Mouse (Mus musculus): Measurements from ENCODE around the gene Rpp25. TPM values are rescaled to one million over a fixed set of nuclear protein-coding genes. Genes with fewer than 3 reads are reported as not detected.
A peak's percentile ranks its signal among the peaks of the same experiment; 100 is the strongest.

Rpp25 gene
- polyA plus RNA-seq (2015; fragmentation: Nextera tagmentation; extraction: Ambion mirVana): 0.48 and 0.67 TPM in 2 replicates

DNA sequence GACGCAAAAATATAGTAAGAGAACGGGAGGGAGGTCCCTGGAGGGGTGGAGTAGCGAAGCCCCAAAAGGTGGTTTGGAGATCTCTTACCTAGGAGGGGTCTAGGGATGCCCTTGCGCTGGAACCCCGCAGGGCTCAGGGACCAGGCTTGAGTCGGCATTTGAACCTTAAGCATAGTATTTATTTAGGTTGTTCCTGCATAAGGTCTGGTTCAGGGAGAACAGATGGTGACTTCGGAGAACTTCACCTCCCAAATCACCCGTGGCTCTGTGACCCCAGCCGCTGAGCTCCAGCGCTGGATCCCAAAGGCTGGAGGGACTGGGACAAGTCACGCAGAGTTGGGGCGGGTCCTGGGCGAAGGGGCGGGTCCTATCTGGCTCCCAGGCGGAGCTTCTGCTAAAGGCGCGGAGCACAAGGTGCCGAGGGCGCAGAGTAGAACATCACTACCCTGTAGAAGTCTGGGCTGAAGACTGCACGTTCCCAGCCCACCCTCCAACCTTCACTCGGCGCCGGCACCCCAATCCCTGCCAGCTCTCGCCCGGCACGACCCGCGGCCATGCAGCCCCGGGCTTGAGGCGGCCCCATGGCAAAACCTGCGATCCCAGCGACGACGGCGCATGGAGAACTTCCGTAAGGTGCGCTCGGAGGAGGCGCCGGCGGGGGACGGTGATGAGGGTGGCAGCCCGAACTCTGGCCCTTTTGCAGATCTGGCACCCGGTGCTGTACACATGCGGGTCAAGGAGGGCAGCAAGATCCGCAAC, at the start of gene Rpp25:
Gene Rpp25, plus strand, starts transcription at position 405 of the 759 bp plus-strand sequence.
- Histone ChIP-seq H3K27ac (ENCODE audit: low read depth) (no peak within 1 kb of the TSS), H3K9me3 (ENCODE audit: low read length) (no peaks in the 10 kb centered on the region), H3K4me3 (ENCODE audit: low read depth, low read length) (peak within 1 kb of the TSS; percentile 46), H3K4me1 (ENCODE audit: insufficient read depth) (peaks cover 29% of the 10 kb centered on the region), H3K4me2 (ENCODE audit: low read depth, low read length) (peak within 1 kb of the TSS; percentile 76), H3K36me3 (replicated peaks; ENCODE audit: insufficient read depth, low read length) (no peaks in the 10 kb centered on the region), H3K27me3 (ENCODE audit: insufficient read depth, low read length) (peaks cover 60% of the 10 kb centered on the region), H3K9ac (replicated peaks) (no peak within 1 kb of the TSS)
- TF ChIP-seq EP300 (IDR thresholded peaks at IDR 0.05; ENCODE audit: low read depth): no peak
- TF ChIP-seq CTCF (IDR thresholded peaks at IDR 0.05; ENCODE audit: low read depth): no peak
- DNase-seq (peak; percentile 56), ATAC-seq (peak; percentile 28; the same call in 1 of the 2 replicates)
- WGBS (ENCODE audit: insufficient replicate concordance): 2% methylated on average over 46 of the region's 46 CpGs

DNA sequence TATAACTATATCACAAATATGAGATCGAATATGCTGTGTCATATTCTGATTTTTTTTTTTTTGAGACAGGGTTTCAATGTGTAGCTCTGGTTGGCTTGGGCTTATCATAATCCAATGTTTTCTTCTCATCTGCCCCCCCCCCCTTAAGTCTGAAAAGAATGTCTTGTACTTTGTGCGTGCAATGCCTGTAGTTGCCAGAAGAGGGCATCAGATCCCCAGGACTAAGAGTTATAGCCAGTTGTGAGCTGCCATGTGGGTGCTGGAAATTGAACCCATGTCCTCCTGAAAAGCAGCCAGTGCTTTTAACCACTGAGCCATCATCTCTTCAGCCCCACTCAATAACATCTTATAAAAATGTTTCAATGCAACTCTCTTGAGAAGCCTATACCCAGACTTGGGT, 44.1 kb upstream of the Rpp25 start:
- DNase-seq (no peak), ATAC-seq (no peak)
- H3K4me3 ChIP-seq (ENCODE audit: low read depth, low read length): no peak overlapping the region
- no peaks in the 10 kb centered on the region for H3K9me3 ChIP-seq (ENCODE audit: low read length)
- H3K4me2 ChIP-seq (ENCODE audit: low read depth, low read length): no peak overlapping the region
- H3K36me3 ChIP-seq (replicated peaks; ENCODE audit: insufficient read depth, low read length): no peaks in the 10 kb centered on the region
- 0 out of 2 replicates have a peak, but pooled peaks cover 2% of the 10 kb centered on the region for H3K4me1 ChIP-seq (ENCODE audit: insufficient read depth)
- no peak overlapping the region for H3K27ac ChIP-seq (ENCODE audit: low read depth)
- TF ChIP-seq CTCF (IDR thresholded peaks at IDR 0.05; ENCODE audit: low read depth) (peak; percentile 51), EP300 (IDR thresholded peaks at IDR 0.05; ENCODE audit: low read depth) (no peak)
- no peaks in the 10 kb centered on the region for H3K27me3 ChIP-seq (ENCODE audit: insufficient read depth, low read length)
- no peak overlapping the region for H3K9ac ChIP-seq (replicated peaks)
- WGBS (ENCODE audit: insufficient replicate concordance): 97% methylated on average over 2 of the region's 2 CpGs

DNA sequence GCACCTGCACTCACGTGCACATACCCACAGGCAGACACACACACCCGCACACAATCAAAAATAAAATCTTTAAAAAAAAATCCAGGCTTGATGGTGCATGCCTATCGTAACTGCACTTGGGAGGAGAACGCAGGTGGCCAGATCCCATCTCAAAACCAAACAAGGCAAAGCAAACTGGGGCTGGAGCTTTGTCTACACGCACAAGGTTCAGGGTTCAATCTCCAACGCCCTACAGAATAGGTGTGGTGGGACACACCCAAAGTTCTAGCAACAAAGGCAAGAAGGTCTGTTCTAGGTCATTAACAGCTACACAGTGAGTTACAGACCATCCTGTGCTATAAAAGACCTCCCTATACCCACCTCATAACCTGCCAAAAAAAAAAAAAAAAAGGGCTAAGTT, 41.0 kb upstream of the Rpp25 start:
- H3K4me3 ChIP-seq (ENCODE audit: low read depth, low read length): no peak overlapping the region
- H3K9ac ChIP-seq (replicated peaks): no peak overlapping the region
- no peaks in the 10 kb centered on the region for H3K36me3 ChIP-seq (replicated peaks; ENCODE audit: insufficient read depth, low read length)
- ATAC-seq (no peak), DNase-seq (no peak)
- no peaks in the 10 kb centered on the region; the same call in 1 of the 2 replicates for H3K27me3 ChIP-seq (ENCODE audit: insufficient read depth, low read length)
- no peaks in the 10 kb centered on the region for H3K9me3 ChIP-seq (ENCODE audit: low read length)
- 57% methylated on average over 6 of the region's 6 CpGs for WGBS (ENCODE audit: insufficient replicate concordance)
- peaks cover 10% of the 10 kb centered on the region for H3K4me1 ChIP-seq (ENCODE audit: insufficient read depth)
- no peak overlapping the region for H3K27ac ChIP-seq (ENCODE audit: low read depth)
- no peak overlapping the region for H3K4me2 ChIP-seq (ENCODE audit: low read depth, low read length)
- TF ChIP-seq CTCF (IDR thresholded peaks at IDR 0.05; ENCODE audit: low read depth) (no peak), EP300 (IDR thresholded peaks at IDR 0.05; ENCODE audit: low read depth) (no peak)

DNA sequence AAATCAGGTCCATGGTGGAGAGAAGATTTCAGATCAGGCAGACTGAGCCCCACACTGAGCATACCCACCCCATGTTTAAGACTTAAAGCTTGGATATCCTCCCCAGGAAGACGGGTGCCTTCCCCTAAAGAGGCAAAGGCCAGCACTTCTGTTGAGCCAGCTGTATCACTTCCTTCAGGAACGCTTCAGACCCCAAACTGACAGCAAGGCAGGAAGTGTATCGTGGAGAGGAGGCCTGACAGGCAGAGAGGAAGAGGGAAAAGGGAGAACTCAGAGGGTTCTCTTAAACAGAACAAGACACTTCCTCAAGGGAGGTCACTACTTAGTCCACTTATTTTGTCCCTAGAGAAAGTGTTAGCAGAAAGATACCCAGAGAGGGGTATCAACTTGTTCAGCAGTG, 37.7 kb upstream of the Rpp25 start:
- Histone ChIP-seq H3K4me2 (ENCODE audit: low read depth, low read length) (no peak overlapping the region), H3K36me3 (replicated peaks; ENCODE audit: insufficient read depth, low read length) (no peaks in the 10 kb centered on the region), H3K4me1 (ENCODE audit: insufficient read depth) (peaks cover 10% of the 10 kb centered on the region), H3K4me3 (ENCODE audit: low read depth, low read length) (no peak overlapping the region), H3K9ac (replicated peaks) (no peak overlapping the region), H3K27me3 (ENCODE audit: insufficient read depth, low read length) (no peaks in the 10 kb centered on the region; the same call in 1 of the 2 replicates), H3K27ac (ENCODE audit: low read depth) (no peak overlapping the region), H3K9me3 (ENCODE audit: low read length) (no peaks in the 10 kb centered on the region)
- DNase-seq: no peak
- 11% methylated on average over 3 of the region's 3 CpGs for WGBS (ENCODE audit: insufficient replicate concordance)
- TF ChIP-seq EP300 (IDR thresholded peaks at IDR 0.05; ENCODE audit: low read depth): no peak
- TF ChIP-seq CTCF (IDR thresholded peaks at IDR 0.05; ENCODE audit: low read depth): no peak
- ATAC-seq: no peak

DNA sequence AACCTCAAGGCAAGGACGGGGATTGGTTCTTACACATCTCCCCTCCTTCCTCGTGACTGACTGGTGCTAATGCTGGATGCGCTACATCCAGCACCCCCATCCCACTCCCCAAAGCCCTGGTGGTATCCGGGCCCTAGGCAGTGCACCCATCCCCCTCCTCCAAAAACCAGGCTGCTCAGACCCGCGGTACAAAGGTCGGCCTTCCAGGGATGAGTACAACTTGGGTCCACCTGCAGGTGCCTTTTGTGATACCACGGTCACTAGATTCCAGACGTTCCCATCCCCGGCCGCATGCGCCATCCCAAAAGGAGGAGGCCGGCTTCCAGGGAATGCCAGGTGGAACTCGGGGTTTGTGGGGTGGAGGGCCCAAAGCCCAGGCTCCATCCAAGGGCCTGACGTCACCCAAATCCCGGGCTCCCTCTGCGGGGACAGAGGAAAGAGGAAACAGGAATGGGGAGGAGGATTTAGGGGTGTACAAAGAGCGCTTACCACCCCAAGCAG, 36.5 kb upstream of the Rpp25 start:
- H3K4me2 ChIP-seq (ENCODE audit: low read depth, low read length): peak overlapping the region; percentile 88
- H3K4me3 ChIP-seq (ENCODE audit: low read depth, low read length): peak overlapping the region; percentile 67
- H3K27me3 ChIP-seq (ENCODE audit: insufficient read depth, low read length): no peaks in the 10 kb centered on the region; the same call in 1 of the 2 replicates
- no peak for TF ChIP-seq EP300 (IDR thresholded peaks at IDR 0.05; ENCODE audit: low read depth)
- TF ChIP-seq CTCF (IDR thresholded peaks at IDR 0.05; ENCODE audit: low read depth): no peak
- H3K27ac ChIP-seq (ENCODE audit: low read depth): no peak overlapping the region
- no peaks in the 10 kb centered on the region for H3K9me3 ChIP-seq (ENCODE audit: low read length)
- 9% methylated on average over 18 of the region's 18 CpGs for WGBS (ENCODE audit: insufficient replicate concordance)
- peaks cover 10% of the 10 kb centered on the region for H3K4me1 ChIP-seq (ENCODE audit: insufficient read depth)
- H3K9ac ChIP-seq (replicated peaks): peak overlapping the region; percentile 69
- DNase-seq (peak; percentile 41), ATAC-seq (peak; percentile 42)
- no peaks in the 10 kb centered on the region for H3K36me3 ChIP-seq (replicated peaks; ENCODE audit: insufficient read depth, low read length)

DNA sequence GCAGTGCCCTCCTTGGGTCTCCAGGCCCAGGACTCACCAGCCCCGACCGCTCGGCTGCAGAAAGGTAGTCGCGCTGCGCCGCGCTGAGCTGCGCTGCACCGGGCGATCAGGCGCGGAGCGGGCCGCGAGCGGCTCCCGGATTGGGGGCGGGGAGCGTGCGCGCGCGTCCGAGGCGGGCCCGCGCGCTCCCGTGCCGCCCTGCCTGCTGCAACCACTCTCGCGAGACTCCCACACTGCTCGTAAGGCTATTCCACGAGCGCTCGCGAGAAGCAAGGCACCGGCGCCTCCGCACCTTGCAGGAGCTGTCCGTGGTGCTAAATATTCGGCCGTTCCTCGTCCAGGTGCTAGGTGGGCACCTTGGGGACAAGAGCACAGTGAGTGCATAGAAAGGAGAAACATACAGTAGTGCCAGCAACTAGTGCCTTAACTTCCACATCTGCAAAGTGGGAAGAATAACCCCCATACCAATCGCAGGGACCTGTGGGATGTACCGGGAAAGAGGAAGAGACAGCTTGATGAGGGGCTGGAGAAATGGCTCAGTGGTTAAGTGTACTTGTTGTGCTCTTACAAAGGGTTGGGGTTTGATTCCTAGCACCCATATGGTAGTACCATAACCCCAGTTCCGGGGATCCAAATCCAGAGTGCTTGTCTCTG, 35.8 kb upstream of the Rpp25 start, which contains the start of gene Scamp5:
Gene Scamp5, minus strand, starts transcription at position 165 of the 654 bp plus-strand sequence.
- 1% methylated on average over 48 of the region's 48 CpGs for WGBS (ENCODE audit: insufficient replicate concordance)
- no peak within 1 kb of the TSS for H3K27ac ChIP-seq (ENCODE audit: low read depth)
- peak; percentile 29; the same call in 1 of the 2 replicates for TF ChIP-seq EP300 (IDR thresholded peaks at IDR 0.05; ENCODE audit: low read depth)
- no peak for TF ChIP-seq CTCF (IDR thresholded peaks at IDR 0.05; ENCODE audit: low read depth)

More for the DNA sequence above, 35.8 kb upstream of the Rpp25 start, which contains the start of gene Scamp5:
- peak; percentile 97 for ATAC-seq
- Histone ChIP-seq H3K27me3 (ENCODE audit: insufficient read depth, low read length) (no peaks in the 10 kb centered on the region; the same call in 1 of the 2 replicates), H3K9me3 (ENCODE audit: low read length) (no peaks in the 10 kb centered on the region), H3K4me1 (ENCODE audit: insufficient read depth) (peaks cover 7% of the 10 kb centered on the region), H3K4me2 (ENCODE audit: low read depth, low read length) (peak within 1 kb of the TSS; percentile 88), H3K4me3 (ENCODE audit: low read depth, low read length) (peak within 1 kb of the TSS; percentile 67), H3K36me3 (replicated peaks; ENCODE audit: insufficient read depth, low read length) (no peaks in the 10 kb centered on the region), H3K9ac (replicated peaks) (peak within 1 kb of the TSS; percentile 69)
- DNase-seq: peak; percentile 90

All from liver, postnatal 0 days (tissue).